Mouse (Mus musculus) kidney, embryonic 14.5 days (tissue): ENCODE data around the gene Ddx21. TPM values are rescaled to one million over a fixed set of nuclear protein-coding genes. Genes with fewer than 3 reads are reported as not detected.
A peak's percentile ranks its signal among the peaks of the same experiment; 100 is the strongest.
"Not testable (repeated sequence)": the region's sequence is repeated elsewhere in the genome, so short reads cannot be mapped to it uniquely, and the experiment has no call there.

ENCODE experiments used
- ATAC-seq: fragments of 200-750 bp; cut with Nextera tagmentation; 2 replicates; pipeline ENCODE4 v1.8.0; 2017; ENCODE audit warnings: moderate number of reproducible peaks, mild to moderate bottlenecking, moderate TSS enrichment, moderate library complexity; ENCODE audit not compliant: low FRiP score, low TSS enrichment
- H3K27ac ChIP-seq: fragments of 300-500 bp; sonication (generic); 2 replicates; pipeline ENCODE4 v1.5.1; 2014; ENCODE audit warnings: low read depth, mild to moderate bottlenecking, low read length, moderate library complexity, mixed read lengths
- H3K27me3 ChIP-seq: fragments of 300-500 bp; sonication (generic); 2 replicates; pipeline ENCODE4 v1.6.1; 2014; ENCODE audit warnings: mild to moderate bottlenecking, low read length; ENCODE audit not compliant: control insufficient read depth, insufficient read depth
- H3K36me3 ChIP-seq: fragments of 300-500 bp; sonication (generic); 2 replicates; pipeline ENCODE4 v1.6.1; 2014; ENCODE audit warnings: low read length, mixed read lengths; ENCODE audit not compliant: control insufficient read depth, insufficient read depth
- H3K4me1 ChIP-seq: fragments of 300-500 bp; sonication (generic); 2 replicates; pipeline ENCODE4 v1.6.1; 2014; ENCODE audit warnings: low read length, mixed read lengths; ENCODE audit not compliant: control insufficient read depth, insufficient read depth
- H3K4me2 ChIP-seq: fragments of 300-500 bp; sonication (generic); replicated peaks from 2 replicates; pipeline ENCODE4 v1.6.1; 2014; ENCODE audit warnings: low read depth, mild to moderate bottlenecking, low read length
- H3K4me3 ChIP-seq: fragments of 300-500 bp; sonication (generic); 2 replicates; pipeline ENCODE4 v1.5.1; 2014; ENCODE audit warnings: mild to moderate bottlenecking, low read length
- H3K9ac ChIP-seq: fragments of 300-500 bp; sonication (generic); 2 replicates; pipeline ENCODE4 v1.6.1; 2014; ENCODE audit warnings: low read depth, mild to moderate bottlenecking, low read length, moderate library complexity
- H3K9me3 ChIP-seq: fragments of 300-500 bp; sonication (generic); 2 replicates; pipeline ENCODE4 v1.6.1; 2016; ENCODE audit warnings: low read length; ENCODE audit not compliant: control insufficient read depth
- WGBS: fragments of 180-500 bp; shearing (Covaris S2); extraction: QIAGEN DNeasy Blood & Tissue Kit; methylation state at CpG from one replicate; pipeline ENCODE4 v1.1.7; 2014; 5-methylcytosine and 5-hydroxymethylcytosine counted together
- polyA plus RNA-seq: library from polyadenylated mRNA; unstranded; fragments of >200 nt; fragmentation: Nextera tagmentation; extraction: Ambion mirVana; gene quantifications from 2 replicates; pipeline ENCODE4 v1.2.1, GENCODE M21; 2014

The Ddx21 gene
- polyA plus RNA-seq, 1 experiment from 2014 or later: 36.3 TPM

DNA sequence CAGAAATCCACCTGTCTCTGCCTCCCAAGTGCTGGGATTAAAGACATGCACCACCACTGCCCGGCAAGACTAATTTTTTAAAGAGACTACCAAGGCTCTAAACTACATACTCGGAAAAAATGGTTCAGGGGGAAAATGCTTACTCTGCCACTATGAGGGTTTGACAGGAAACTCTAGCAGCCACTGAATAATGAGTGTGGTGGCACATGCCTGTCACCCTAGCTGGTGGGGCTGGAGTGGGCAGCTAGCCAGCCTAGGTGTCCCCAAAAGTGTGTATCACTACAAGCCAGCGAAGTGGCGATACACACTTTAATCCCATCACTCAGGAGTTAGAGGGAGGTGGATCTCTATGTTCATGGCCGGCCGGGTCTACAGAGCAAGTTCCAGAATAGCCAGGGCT, 2.0 kb downstream of the Ddx21 start:
- Histone ChIP-seq H3K4me2 (no peak overlapping the region), H3K9ac (no peak overlapping the region), H3K9me3 (no peaks in the 10 kb centered on the region), H3K4me3 (no peak overlapping the region), H3K36me3 (peaks cover 32% of the 10 kb centered on the region), H3K27me3 (no peaks in the 10 kb centered on the region), H3K4me1 (no peaks in the 10 kb centered on the region; the same call in 1 of the 2 replicates), H3K27ac (no peak overlapping the region)
- WGBS: 88% methylated on average over 6 of the region's 6 CpGs
- no peak for ATAC-seq

GRCm38 (mm10) chr10:62599311-62599710, 2.8 kb downstream of the Ddx21 start:
- not testable (repeated sequence) for H3K4me1 ChIP-seq, H3K27me3 ChIP-seq, H3K9me3 ChIP-seq, H3K9ac ChIP-seq, H3K4me3 ChIP-seq, H3K27ac ChIP-seq, H3K4me2 ChIP-seq, ATAC-seq
- peaks cover 40% of the 10 kb centered on the region for H3K36me3 ChIP-seq
- WGBS: 96% methylated on average over 3 of the region's 3 CpGs

DNA sequence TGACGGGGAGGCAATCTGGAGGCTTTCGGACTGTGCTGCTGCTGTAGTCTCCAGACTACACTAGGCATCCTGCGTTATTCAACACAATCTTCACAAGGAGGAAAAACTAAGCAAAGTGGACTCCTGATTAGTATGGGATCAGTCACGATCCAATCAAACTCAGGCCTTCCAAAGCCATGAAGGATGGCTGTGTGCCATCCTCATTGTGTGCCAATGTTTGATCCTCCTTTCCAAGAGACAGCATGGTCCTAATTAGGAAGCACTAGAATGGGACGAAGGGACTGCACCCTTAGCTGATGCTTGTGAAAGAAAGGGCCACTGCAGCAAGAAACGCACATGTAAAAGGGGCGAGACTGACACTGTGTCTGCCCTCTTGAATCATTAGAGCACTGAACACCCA, 9.6 kb downstream of the Ddx21 start:
- 93% methylated on average over 7 of the region's 7 CpGs for WGBS
- Histone ChIP-seq H3K27ac (no peak overlapping the region), H3K9ac (0 out of 2 replicates have a peak overlapping the region, but pooled peaks have one; percentile 7), H3K4me3 (no peak overlapping the region), H3K27me3 (no peaks in the 10 kb centered on the region), H3K36me3 (peaks cover 93% of the 10 kb centered on the region), H3K9me3 (no peaks in the 10 kb centered on the region), H3K4me2 (no peak overlapping the region), H3K4me1 (no peaks in the 10 kb centered on the region)
- ATAC-seq: no peak

- no peaks in the 10 kb centered on the region for H3K4me1 ChIP-seq
- 47% methylated on average over 6 of the region's 6 CpGs for WGBS
- peak; percentile 66; the same call in 1 of the 2 replicates for ATAC-seq
Observed at GRCm38 (mm10) chr10:62590200-62590599, 11.9 kb downstream of the Ddx21 start.

GRCm38 (mm10) chr10:62588616-62589015, 13.5 kb downstream of the Ddx21 start:
- Histone ChIP-seq H3K36me3 (peaks cover 98% of the 10 kb centered on the region), H3K27ac (no peak overlapping the region), H3K9ac (no peak overlapping the region), H3K4me2 (no peak overlapping the region), H3K9me3 (no peaks in the 10 kb centered on the region), H3K4me1 (no peaks in the 10 kb centered on the region), H3K4me3 (no peak overlapping the region), H3K27me3 (no peaks in the 10 kb centered on the region)
- ATAC-seq: no peak
- 65% methylated on average over 4 of the region's 4 CpGs for WGBS

More at GRCm38 (mm10) chr10:62590200-62590599, 11.9 kb downstream of the Ddx21 start:
- no peak overlapping the region for H3K4me2 ChIP-seq
- H3K9ac ChIP-seq: no peak overlapping the region
- no peak overlapping the region for H3K4me3 ChIP-seq
- H3K36me3 ChIP-seq: peaks cover 96% of the 10 kb centered on the region
- no peaks in the 10 kb centered on the region for H3K9me3 ChIP-seq
- no peak overlapping the region for H3K27ac ChIP-seq
- no peaks in the 10 kb centered on the region for H3K27me3 ChIP-seq

DNA sequence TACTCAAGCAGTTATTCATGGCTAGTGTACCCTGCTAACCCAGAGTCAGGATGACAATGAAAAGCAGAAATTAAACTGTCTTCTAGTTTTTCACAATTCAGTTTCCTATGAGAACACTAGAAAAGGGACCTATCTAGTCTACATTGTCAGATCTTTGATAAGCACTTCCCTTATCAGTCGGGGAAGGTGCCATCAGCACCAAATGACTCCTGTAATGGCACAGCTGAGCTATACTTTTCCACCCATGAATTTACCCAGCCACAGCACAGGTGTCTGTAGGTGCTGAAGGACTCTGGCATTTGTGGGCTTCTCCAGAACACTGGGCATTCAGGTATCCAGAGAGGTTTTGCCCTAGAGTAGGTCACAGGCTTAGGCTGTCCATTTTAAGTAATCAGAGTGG, 18.8 kb downstream of the Ddx21 start:
- H3K36me3 ChIP-seq: peaks cover 78% of the 10 kb centered on the region
- no peak overlapping the region for H3K9ac ChIP-seq
- no peak for ATAC-seq
- no peak overlapping the region for H3K4me3 ChIP-seq
- H3K27me3 ChIP-seq: no peaks in the 10 kb centered on the region
- WGBS: 78% methylated on average over 1 of the region's 1 CpGs
- no peaks in the 10 kb centered on the region for H3K4me1 ChIP-seq
- no peaks in the 10 kb centered on the region for H3K9me3 ChIP-seq
- no peak overlapping the region for H3K27ac ChIP-seq
- H3K4me2 ChIP-seq: no peak overlapping the region

DNA sequence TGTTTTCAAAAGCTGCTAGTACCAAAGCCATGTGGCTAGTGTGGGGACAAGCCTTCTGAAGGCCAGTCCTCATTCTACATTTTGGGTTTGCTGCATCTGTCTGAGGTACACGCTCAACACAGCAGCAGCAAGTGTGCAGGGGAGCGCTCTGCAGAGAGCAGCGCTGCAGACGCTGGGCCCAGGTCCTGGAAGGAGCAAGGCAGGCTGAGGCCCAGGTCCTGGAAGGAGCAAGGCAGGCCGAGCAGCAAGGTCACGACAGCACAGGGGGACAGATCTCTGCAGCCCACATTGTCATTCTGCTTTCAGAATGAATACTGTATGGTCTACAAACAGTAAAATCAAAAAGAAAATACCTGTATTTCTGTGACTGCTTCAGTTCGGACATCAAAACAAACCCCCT, 19.4 kb downstream of the Ddx21 start:
- ATAC-seq: no peak
- Histone ChIP-seq H3K27ac (no peak overlapping the region), H3K4me3 (no peak overlapping the region), H3K9ac (no peak overlapping the region), H3K27me3 (no peaks in the 10 kb centered on the region), H3K4me1 (no peaks in the 10 kb centered on the region; the same call in 1 of the 2 replicates), H3K9me3 (no peaks in the 10 kb centered on the region), H3K36me3 (peaks cover 73% of the 10 kb centered on the region), H3K4me2 (no peak overlapping the region)
- 84% methylated on average over 7 of the region's 7 CpGs for WGBS

GRCm38 (mm10) chr10:62582263-62582662, 19.8 kb downstream of the Ddx21 start:
- Histone ChIP-seq H3K4me3 (no peak overlapping the region), H3K9me3 (no peaks in the 10 kb centered on the region), H3K36me3 (peaks cover 69% of the 10 kb centered on the region), H3K4me1 (peaks cover 4% of the 10 kb centered on the region; the same call in 1 of the 2 replicates), H3K27ac (no peak overlapping the region), H3K4me2 (no peak overlapping the region), H3K27me3 (no peaks in the 10 kb centered on the region), H3K9ac (no peak overlapping the region)
- no peak for ATAC-seq
- WGBS: 94% methylated on average over 17 of the region's 17 CpGs

GRCm38 (mm10) chr10:62579129-62579528, 23.0 kb downstream of the Ddx21 start:
- not testable (repeated sequence) for H3K27me3 ChIP-seq, H3K4me2 ChIP-seq, ATAC-seq, H3K4me1 ChIP-seq, H3K27ac ChIP-seq, H3K4me3 ChIP-seq, H3K9ac ChIP-seq, H3K9me3 ChIP-seq
- H3K36me3 ChIP-seq: peaks cover 54% of the 10 kb centered on the region
- WGBS: 91% methylated on average over 11 of the region's 13 CpGs
